Mouse (Mus musculus): Measurements from ENCODE around the gene Fsip1.

The Fsip1 gene

GRCm38 (mm10) chr2:118124437-118124836 is 132.3 kb downstream of the Fsip1 start:
- DNase-seq (ENCODE audit: low spot score), result no peak

GRCm38 (mm10) chr2:118123743-118124142 is 133.0 kb downstream of the Fsip1 start:
- no peak for DNase-seq (ENCODE audit: low spot score)

GRCm38 (mm10) chr2:118122291-118122690 is 134.5 kb downstream of the Fsip1 start:
- no peak for DNase-seq (ENCODE audit: low spot score)

- DNase-seq (ENCODE audit: low spot score), result no peak
These were observed 136.0 kb downstream of the Fsip1 start for GRCm38 (mm10) chr2:118120751-118121150.

- DNase-seq (ENCODE audit: low spot score), result no peak
These were observed 136.7 kb downstream of the Fsip1 start for GRCm38 (mm10) chr2:118120095-118120494.

GRCm38 (mm10) chr2:118119684-118120083 is 137.1 kb downstream of the Fsip1 start:
- DNase-seq (ENCODE audit: low spot score), result no peak

- no peak for DNase-seq (ENCODE audit: low spot score)
These were observed 138.3 kb downstream of the Fsip1 start for GRCm38 (mm10) chr2:118118515-118118914.

- no peak for DNase-seq (ENCODE audit: low spot score)
These were observed 138.7 kb downstream of the Fsip1 start for GRCm38 (mm10) chr2:118118045-118118444.

- DNase-seq (ENCODE audit: low spot score), result no peak
These were observed 139.4 kb downstream of the Fsip1 start for GRCm38 (mm10) chr2:118117401-118117800.

GRCm38 (mm10) chr2:118116754-118117290 is 139.9 kb downstream of the Fsip1 start:
- no peak for DNase-seq (ENCODE audit: low spot score)

- no peak for DNase-seq (ENCODE audit: low spot score)
These were observed 140.6 kb downstream of the Fsip1 start for GRCm38 (mm10) chr2:118116180-118116579.

GRCm38 (mm10) chr2:118115647-118116046 is 141.1 kb downstream of the Fsip1 start:
- no peak for DNase-seq (ENCODE audit: low spot score)

GRCm38 (mm10) chr2:118114671-118115070 is 142.1 kb downstream of the Fsip1 start:
- DNase-seq (ENCODE audit: low spot score), result no peak

GRCm38 (mm10) chr2:118113808-118114524 is 142.8 kb downstream of the Fsip1 start:
- DNase-seq (ENCODE audit: low spot score), result no peak

GRCm38 (mm10) chr2:118112846-118113479 is 143.8 kb downstream of the Fsip1 start:
- DNase-seq (ENCODE audit: low spot score), result no peak

GRCm38 (mm10) chr2:118112438-118112837 is 144.3 kb downstream of the Fsip1 start:
- no peak for DNase-seq (ENCODE audit: low spot score)

GRCm38 (mm10) chr2:118111488-118112131 is 145.2 kb downstream of the Fsip1 start, which contains the start of gene Thbs1:
Gene Thbs1 (plus strand): TSS chr2:118111876.
- peak; percentile 85 for DNase-seq (ENCODE audit: low spot score)

- DNase-seq (ENCODE audit: low spot score), result peak; percentile 77
These were observed 145.7 kb downstream of the Fsip1 start for GRCm38 (mm10) chr2:118111116-118111487.

- peak; percentile 39 for DNase-seq (ENCODE audit: low spot score)
These were observed 146.4 kb downstream of the Fsip1 start for GRCm38 (mm10) chr2:118110225-118110915.

- DNase-seq (ENCODE audit: low spot score), result no peak
These were observed 154.6 kb downstream of the Fsip1 start for GRCm38 (mm10) chr2:118102169-118102568.

GRCm38 (mm10) chr2:118099104-118099503 is 157.7 kb downstream of the Fsip1 start:
- DNase-seq (ENCODE audit: low spot score), result no peak

- DNase-seq (ENCODE audit: low spot score), result no peak
These were observed 165.5 kb downstream of the Fsip1 start for GRCm38 (mm10) chr2:118091226-118091625.
